Mouse (Mus musculus) CH12.LX (cell line): ENCODE results near the gene Cdh4. TPM values are rescaled to one million over a fixed set of nuclear protein-coding genes. Genes with fewer than 3 reads are reported as not detected.

Experiments
- DNase-seq: peaks from one replicate; pipeline ENCODE4 v3.0.0-alpha.2; 2013; ENCODE audit errors: extremely low read depth
- H3K27ac ChIP-seq: 2 replicates; pipeline ENCODE4 v1.5.1; 2012; ENCODE audit warnings: low read depth, mild to moderate bottlenecking, control low read depth, moderate library complexity; ENCODE audit not compliant: insufficient read depth
- H3K27me3 ChIP-seq: replicated peaks from 2 replicates; pipeline ENCODE3; 2012; ENCODE audit warnings: inconsistent platforms
- H3K36me3 ChIP-seq, 2 experiments: replicated peaks in 1 of 2; 2 replicates each; pipeline versions ENCODE3 to v1.6.1; 2012; ENCODE audit warnings: inconsistent platforms in 1 of 2, low read length in 1 of 2, mild to moderate bottlenecking in 1 of 2, mixed read lengths in 1 of 2, moderate library complexity in 1 of 2; ENCODE audit not compliant: control insufficient read depth in 1 of 2, insufficient read depth in 1 of 2
- H3K4me1 ChIP-seq, 2 experiments: 2 replicates each; pipeline ENCODE4 v1.6.1; 2012; ENCODE audit warnings: inconsistent platforms in 1 of 2, moderate library complexity in 1 of 2; ENCODE audit not compliant: insufficient read depth in 2 of 2, control insufficient read depth in 1 of 2
- H3K4me2 ChIP-seq: 2 replicates; pipeline ENCODE4 v1.6.1; 2012; ENCODE audit warnings: low read depth, mild to moderate bottlenecking, control low read depth; ENCODE audit not compliant: poor library complexity, insufficient read depth, severe bottlenecking
- H3K4me3 ChIP-seq, 3 experiments: fragments of 150-350 bp in 1 of 3; sonication (generic) in 1 of 3; replicated peaks in 1 of 3; 2 replicates each; pipeline versions ENCODE3 to v1.5.1; 2011 to 2012; ENCODE audit warnings: low read depth in 2 of 3, low read length in 2 of 3, mild to moderate bottlenecking in 2 of 3, moderate library complexity in 2 of 3, control low read depth in 1 of 3, improper control_type of control experiment in 1 of 3, inconsistent platforms in 1 of 3, mixed read lengths in 1 of 3; ENCODE audit not compliant: poor library complexity in 1 of 3
- H3K79me2 ChIP-seq: replicated peaks from 2 replicates; pipeline ENCODE4 v1.6.1; 2012; ENCODE audit warnings: mild to moderate bottlenecking, moderate library complexity; ENCODE audit not compliant: control insufficient read depth, poor library complexity, insufficient read depth, severe bottlenecking; ENCODE audit errors: extremely low read depth
- H3K9ac ChIP-seq: 2 replicates; pipeline ENCODE4 v1.6.1; 2012; ENCODE audit warnings: low read depth, mild to moderate bottlenecking, control low read depth, moderate library complexity; ENCODE audit not compliant: insufficient read depth
- H3K9me3 ChIP-seq: replicated peaks from 2 replicates; pipeline ENCODE3; 2012; ENCODE audit warnings: low read length, inconsistent platforms, mixed read lengths
- CHD1 ChIP-seq: IDR thresholded peaks from 2 replicates; pipeline ENCODE4 v1.6.1; 2012; ENCODE audit warnings: low read depth, low read length, improper control_type of control experiment, inconsistent platforms
- CHD2 ChIP-seq: IDR thresholded peaks from 2 replicates; pipeline ENCODE4 v1.6.1; 2011; ENCODE audit warnings: low read length, improper control_type of control experiment
- CTCF ChIP-seq, 2 experiments: IDR thresholded peaks in 1 of 2; conservative IDR thresholded peaks in 1 of 2; 2 replicates each; pipeline ENCODE4 v1.5.1; 2011 to 2012; ENCODE audit warnings: low read depth in 2 of 2, low read length in 2 of 2, improper control_type of control experiment in 1 of 2, inconsistent platforms in 1 of 2, mild to moderate bottlenecking in 1 of 2, moderate library complexity in 1 of 2
- E2F4 ChIP-seq: IDR thresholded peaks from 2 replicates; pipeline ENCODE4 v1.6.1; 2011; ENCODE audit warnings: low read depth, low read length, improper control_type of control experiment; ENCODE audit not compliant: insufficient replicate concordance
- EP300 ChIP-seq: IDR thresholded peaks from 2 replicates; pipeline ENCODE4 v1.6.1; 2011; ENCODE audit warnings: low read length, improper control_type of control experiment
- GABPA ChIP-seq: IDR thresholded peaks from 2 replicates; pipeline ENCODE4 v1.6.1; 2012; ENCODE audit warnings: low read depth, low read length, improper control_type of control experiment, inconsistent platforms; ENCODE audit not compliant: insufficient replicate concordance
- IRF4 ChIP-seq: IDR thresholded peaks from 2 replicates; pipeline ENCODE4 v1.6.1; 2014; ENCODE audit warnings: low read depth, mild to moderate bottlenecking, inconsistent platforms, low read length, improper control_type of control experiment
- JUN ChIP-seq: IDR thresholded peaks from 2 replicates; pipeline ENCODE4 v1.6.1; 2011; ENCODE audit warnings: low read depth, mild to moderate bottlenecking, low read length, improper control_type of control experiment, moderate library complexity; ENCODE audit not compliant: insufficient read depth
- JUND ChIP-seq: conservative IDR thresholded peaks from 2 replicates; pipeline ENCODE4 v1.6.1; 2011; ENCODE audit warnings: low read depth, low read length, improper control_type of control experiment
- KAT2A ChIP-seq: IDR thresholded peaks from 2 replicates; pipeline ENCODE4 v1.6.1; 2012; ENCODE audit warnings: low read length, improper control_type of control experiment, inconsistent platforms; ENCODE audit not compliant: insufficient replicate concordance
- MAFK ChIP-seq: IDR thresholded peaks from 2 replicates; pipeline ENCODE4 v1.6.1; 2011; ENCODE audit warnings: low read length, improper control_type of control experiment; ENCODE audit not compliant: insufficient replicate concordance
- MAX ChIP-seq: IDR thresholded peaks from 2 replicates; pipeline ENCODE4 v1.6.1; 2011; ENCODE audit warnings: low read length, improper control_type of control experiment
- NELFE ChIP-seq: IDR thresholded peaks from 2 replicates; pipeline ENCODE4 v1.6.1; 2011; ENCODE audit warnings: low read depth, low read length, improper control_type of control experiment
- PAX5 ChIP-seq: IDR thresholded peaks from 2 replicates; pipeline ENCODE4 v1.6.1; 2012; ENCODE audit warnings: low read length, inconsistent platforms, mixed read lengths
- POLR2AphosphoS2 ChIP-seq: IDR thresholded peaks from 2 replicates; pipeline ENCODE4 v1.6.1; 2011; ENCODE audit warnings: low read depth, low read length, improper control_type of control experiment
- RCOR1 ChIP-seq: conservative IDR thresholded peaks from 2 replicates; pipeline ENCODE4 v1.6.1; 2012; ENCODE audit warnings: low read depth, mild to moderate bottlenecking, inconsistent platforms, low read length, improper control_type of control experiment
- TBP ChIP-seq: conservative IDR thresholded peaks from 2 replicates; pipeline ENCODE4 v1.6.1; 2011; ENCODE audit warnings: low read depth, low read length, improper control_type of control experiment
- TCF12 ChIP-seq: IDR thresholded peaks from 2 replicates; pipeline ENCODE4 v1.6.1; 2014; ENCODE audit warnings: low read depth, mild to moderate bottlenecking, inconsistent platforms, low read length, improper control_type of control experiment
- USF1 ChIP-seq: IDR thresholded peaks from 2 replicates; pipeline ENCODE4 v1.6.1; 2014; ENCODE audit warnings: low read depth, mild to moderate bottlenecking, inconsistent platforms, low read length, improper control_type of control experiment
- USF2 ChIP-seq: conservative IDR thresholded peaks from 2 replicates; pipeline ENCODE4 v1.6.1; 2011; ENCODE audit warnings: low read depth, low read length, improper control_type of control experiment
- ZC3H11A ChIP-seq: IDR thresholded peaks from 2 replicates; pipeline ENCODE4 v1.6.1; 2012; ENCODE audit warnings: low read depth, mild to moderate bottlenecking, inconsistent platforms, low read length, improper control_type of control experiment
- ZKSCAN1 ChIP-seq: IDR thresholded peaks from 2 replicates; pipeline ENCODE4 v1.6.1; 2012; ENCODE audit warnings: low read depth, inconsistent platforms, low read length, improper control_type of control experiment, borderline replicate concordance
- ZNF384 ChIP-seq: IDR thresholded peaks from 2 replicates; pipeline ENCODE4 v1.6.1; 2012; ENCODE audit warnings: low read depth, low read length, improper control_type of control experiment, inconsistent platforms
- dilution Hi-C: fragments of 300-500 bp; cut with MboI; formaldehyde crosslinking; loops from 2 replicates; pipeline ENCODE4 v1.14.3; 2020; ENCODE audit warnings: low sequenced_read_pairs; ENCODE audit not compliant: extremely low pct_unique_long_range_greater_than_20kb, extremely low pct_ligation_motif_present
- in situ Hi-C: fragments of 300-500 bp; cut with MboI; formaldehyde crosslinking; loops from 3 replicates; pipeline ENCODE4 v1.14.3; 2019; ENCODE audit warnings: low sequenced_read_pairs, low pct_ligation_motif_present, low pct_unique_long_range_greater_than_20kb, mixed read lengths
- polyA plus RNA-seq: library from polyadenylated mRNA; unstranded; fragments of >175 nt; gene quantifications from 2 replicates; pipeline ENCODE4 v1.2.1, GENCODE M21; 2012; ENCODE audit warnings: low read depth; ENCODE audit not compliant: insufficient read length
- total RNA-seq, 2 experiments: library from RNA; depleted of rRNA; stranded (reverse); fragments of 300-350 nt in 1 of 2; fragments of >200 nt in 1 of 2; gene quantifications; 2 replicates each; pipeline ENCODE4 v1.2.3; 2012 to 2014

Gene Cdh4
- total and polyA plus RNA-seq, 3 experiments, result not detected

DNA sequence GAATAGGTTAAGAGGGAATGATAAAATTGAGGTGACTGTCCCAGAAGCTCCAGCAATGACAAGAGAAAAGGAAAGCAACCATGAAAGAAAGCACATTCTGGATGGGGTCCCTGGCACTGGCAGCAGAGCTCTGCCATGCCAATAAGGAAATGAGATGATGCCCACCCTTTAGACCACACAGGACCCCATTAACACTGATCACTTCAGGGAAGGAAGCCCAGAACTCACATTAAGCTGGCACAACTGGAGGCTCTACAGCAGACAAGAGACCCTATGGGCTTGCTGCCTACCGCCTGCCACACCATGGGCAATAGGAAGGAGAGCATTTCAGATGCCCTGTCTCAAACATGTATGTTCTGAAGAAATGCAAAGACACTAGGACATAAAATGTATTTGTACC, 499.5 kb downstream of the Cdh4 start:
- dilution Hi-C loops, result no loop called here
- no peak overlapping the region for H3K4me2 ChIP-seq
- no peaks in the 10 kb centered on the region for H3K9me3 ChIP-seq
- no peak overlapping the region for H3K27ac ChIP-seq
- peaks cover 11% of the 10 kb centered on the region; the same call in 1 of the 2 replicates for H3K79me2 ChIP-seq
- no peak for DNase-seq
- no peak overlapping the region for H3K4me3 ChIP-seq
- in situ Hi-C loops, result no loop called here
- no peaks in the 10 kb centered on the region for H3K27me3 ChIP-seq
- no peak overlapping the region for H3K9ac ChIP-seq
- TF ChIP-seq NELFE, result no peak
- TF ChIP-seq POLR2AphosphoS2, result no peak
- TF ChIP-seq CHD2, result no peak
- TF ChIP-seq GABPA, result no peak
- no peak for TF ChIP-seq TBP
- TF ChIP-seq JUND, result no peak
- no peak for TF ChIP-seq USF1
- no peak for TF ChIP-seq ZC3H11A
- no peak for TF ChIP-seq MAX
- peaks cover 0 to 32% of the 10 kb centered on the region in 2 experiments for H3K36me3 ChIP-seq
- H3K4me1 ChIP-seq, result peaks cover 0 to 31% of the 10 kb centered on the region in 2 experiments; a peak in 2 of 4 replicates

DNA sequence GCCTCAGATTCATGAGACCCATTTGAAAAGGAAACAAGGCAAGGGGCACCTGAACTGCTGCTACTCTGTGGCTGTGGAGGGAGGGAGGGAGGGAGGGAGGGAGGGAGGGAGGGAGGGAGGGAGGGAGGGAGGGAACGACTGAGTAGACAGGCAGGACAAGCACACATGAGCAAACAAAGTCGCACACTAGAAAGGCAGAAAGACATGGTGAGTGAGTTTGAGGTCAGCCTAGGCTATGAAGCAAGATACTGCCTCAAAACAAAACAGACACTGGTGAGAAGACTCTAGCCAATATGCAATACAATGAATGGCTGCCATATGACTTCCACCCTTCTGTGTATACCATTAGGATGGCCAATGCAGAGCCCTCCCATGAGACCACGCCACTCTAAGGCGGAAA, 502.8 kb downstream of the Cdh4 start:
- H3K4me3 ChIP-seq, result no peak overlapping the region
- H3K4me1 ChIP-seq, result peaks cover 0 to 27% of the 10 kb centered on the region in 2 experiments; a peak in 2 of 4 replicates
- peaks cover 0 to 9% of the 10 kb centered on the region in 2 experiments for H3K36me3 ChIP-seq

More for the DNA sequence above, 502.8 kb downstream of the Cdh4 start:
- DNase-seq, result no peak
- dilution Hi-C loops (no loop called here), in situ Hi-C loops (no loop called here)
- no peak overlapping the region for H3K27ac ChIP-seq
- H3K9ac ChIP-seq, result no peak overlapping the region
- peaks cover 16% of the 10 kb centered on the region for H3K79me2 ChIP-seq
- H3K4me2 ChIP-seq, result no peak overlapping the region
- no peaks in the 10 kb centered on the region for H3K27me3 ChIP-seq
- H3K9me3 ChIP-seq, result no peaks in the 10 kb centered on the region
- TF ChIP-seq MAFK (no peak), IRF4 (no peak), RCOR1 (no peak), ZC3H11A (no peak), TCF12 (no peak), EP300 (no peak), JUND (no peak), USF2 (no peak), PAX5 (no peak), E2F4 (no peak), JUN (no peak), KAT2A (no peak), TBP (no peak), ZKSCAN1 (no peak), CTCF (conservative IDR thresholded peaks at IDR 0.05 in 1 of 2, IDR thresholded peaks at IDR 0.05 in 1 of 2; ENCODE audit: low read depth in 2 of 2, low read length in 2 of 2) (no peak), USF1 (no peak), NELFE (no peak), POLR2AphosphoS2 (no peak), CHD1 (no peak), ZNF384 (no peak)
